Mouse (Mus musculus) gastrocnemius, postnatal 4 days (tissue): ENCODE data around the gene Zc3h7b. TPM values are rescaled to one million over a fixed set of nuclear protein-coding genes. Genes with fewer than 3 reads are reported as not detected.
A peak's percentile ranks its signal among the peaks of the same experiment; 100 is the strongest.
"Not testable (repeated sequence)": the region's sequence is repeated elsewhere in the genome, so short reads cannot be mapped to it uniquely, and the experiment has no call there.

Experiments
- DNase-seq, 2 experiments: peaks; one replicate each; pipeline ENCODE4 v3.0.0; 2021 to 2022; ENCODE audit warnings: low spot score in 2 of 2, mixed read lengths in 2 of 2
- long read RNA-seq, 2 experiments: library from polyadenylated mRNA; stranded (forward); transcript quantifications; one replicate each; pipeline ENCODE4 v2.0.0; 2021
- total RNA-seq, 2 experiments: library from RNA; stranded (reverse); gene quantifications; 2 replicates each; pipeline ENCODE4 v1.2.3; 2021

Zc3h7b gene
- total RNA-seq: 10 to 100 TPM; 54.8 to 54.9 TPM
- long read RNA-seq, experiment 1, full-length matches to known transcripts: 1 of 7 reads
- long read RNA-seq, experiment 1, partial matches to known transcripts: 2 of 7 reads
- long read RNA-seq, experiment 1, other reads (novel, unspliced or antisense): 4 of 7 reads
- long read RNA-seq, experiment 2, full-length matches to known transcripts: 3 of 7 reads
- long read RNA-seq, experiment 2, partial matches to known transcripts: 2 of 7 reads
- long read RNA-seq, experiment 2, other reads (novel, unspliced or antisense): 2 of 7 reads

DNA sequence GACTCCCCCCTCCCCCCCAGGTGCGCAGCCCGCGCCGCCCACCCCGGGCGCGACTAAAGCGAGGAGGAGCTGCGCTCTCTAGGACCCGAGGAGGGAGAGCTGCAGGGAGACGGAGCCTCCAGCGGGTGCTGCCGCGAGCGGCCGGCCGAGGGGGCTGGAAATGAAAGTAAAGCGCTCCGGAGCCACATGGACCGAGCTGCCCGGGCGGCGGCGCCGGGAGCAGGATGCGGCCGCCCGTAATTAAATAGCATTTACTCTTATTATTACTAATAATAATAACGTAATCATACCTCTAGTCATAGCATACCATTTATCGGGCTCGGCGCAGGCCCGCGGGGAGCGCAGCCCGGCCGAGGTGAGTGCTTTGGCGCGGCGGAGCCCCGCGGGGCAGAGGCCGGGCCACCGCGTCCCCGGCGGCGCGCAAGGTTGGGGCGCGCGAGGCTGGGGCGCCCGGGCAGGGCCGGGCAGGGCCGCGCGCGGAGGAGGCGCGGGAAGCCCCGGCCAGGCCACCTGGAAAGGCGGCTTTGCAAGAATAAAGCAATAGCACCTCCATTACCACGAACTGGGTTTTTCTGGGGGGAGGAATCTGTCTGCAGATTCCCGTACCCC lies at the start of gene Zc3h7b, which contains the start of gene Rangap1:
Zc3h7b (plus strand) TSS at position 66 of the 609 bp plus-strand sequence.
Rangap1 (minus strand) TSS at position 539 of the 609 bp plus-strand sequence.
- DNase-seq: peak; percentile 60 to 79

GRCm38 (mm10) chr15:81697175-81697574 lies 47.7 kb upstream of the Zc3h7b start, which contains the start of gene Chadl:
TSS of gene Chadl (minus strand) at chr15:81697287.
- DNase-seq: no peak

DNA sequence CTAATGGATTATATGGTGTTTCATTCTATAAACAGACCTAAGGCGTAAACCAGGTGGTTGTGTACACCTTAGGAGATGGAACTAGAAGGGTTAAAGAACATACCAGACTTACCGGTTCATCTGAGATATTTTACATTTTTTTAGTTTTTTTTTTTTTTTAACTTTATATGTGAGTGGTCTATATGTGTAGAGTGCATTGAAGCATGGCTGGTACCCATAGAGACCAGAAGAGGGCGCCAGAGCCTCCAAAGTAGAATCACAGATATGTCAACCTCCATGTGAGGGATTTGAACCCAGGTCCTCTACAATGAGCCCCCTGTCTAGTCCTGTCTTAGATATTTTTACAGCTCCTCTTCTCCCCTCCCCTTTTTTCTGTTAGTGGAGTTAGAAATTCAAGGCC lies 47.0 kb upstream of the Zc3h7b start:
- DNase-seq: no peak

DNA sequence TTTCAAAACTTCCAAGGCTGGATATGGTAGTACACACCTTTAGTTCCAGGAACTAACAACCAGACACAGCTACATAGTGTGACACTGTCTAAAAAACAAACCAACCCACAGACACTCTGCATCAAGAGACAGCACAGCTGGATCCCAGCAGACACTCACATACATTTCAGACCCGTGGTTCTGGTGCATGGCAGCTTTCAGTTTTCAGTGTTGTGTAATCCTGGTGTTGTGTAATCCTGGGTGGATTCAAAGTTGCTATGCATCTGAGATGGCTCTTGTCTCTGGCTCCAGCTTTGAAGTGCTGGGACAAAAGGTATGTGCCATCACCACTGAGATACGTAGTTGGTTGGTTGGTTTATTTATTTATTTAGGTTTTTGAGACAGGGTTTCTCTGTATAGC lies 46.3 kb upstream of the Zc3h7b start:
- DNase-seq: no peak

DNA sequence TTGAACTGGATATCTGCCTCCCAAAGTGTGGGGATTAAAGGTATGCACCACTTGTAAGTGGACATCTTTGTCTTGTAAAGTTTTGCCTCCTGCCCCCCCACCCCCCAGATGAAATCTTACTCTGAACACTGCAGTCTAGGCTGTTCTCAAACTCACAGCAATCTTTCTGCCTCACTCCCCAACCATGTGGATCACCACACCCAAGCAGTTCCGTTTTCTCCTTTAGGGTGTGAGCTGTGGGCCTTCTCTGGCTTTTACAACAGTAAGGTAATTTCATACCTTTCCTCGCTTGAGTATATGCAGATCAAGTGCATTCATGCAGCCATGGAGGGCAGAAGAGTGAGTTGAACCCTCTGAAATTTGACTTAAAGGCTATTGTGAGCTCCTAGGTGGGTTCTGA lies 44.7 kb upstream of the Zc3h7b start:
- no peak for DNase-seq

- no peak for DNase-seq
Observed at GRCm38 (mm10) chr15:81700601-81701000, 44.3 kb upstream of the Zc3h7b start.

GRCm38 (mm10) chr15:81701350-81701749 lies 43.5 kb upstream of the Zc3h7b start:
- not testable (repeated sequence) for DNase-seq

GRCm38 (mm10) chr15:81702306-81703093 lies 42.4 kb upstream of the Zc3h7b start:
- no peak for DNase-seq

DNA sequence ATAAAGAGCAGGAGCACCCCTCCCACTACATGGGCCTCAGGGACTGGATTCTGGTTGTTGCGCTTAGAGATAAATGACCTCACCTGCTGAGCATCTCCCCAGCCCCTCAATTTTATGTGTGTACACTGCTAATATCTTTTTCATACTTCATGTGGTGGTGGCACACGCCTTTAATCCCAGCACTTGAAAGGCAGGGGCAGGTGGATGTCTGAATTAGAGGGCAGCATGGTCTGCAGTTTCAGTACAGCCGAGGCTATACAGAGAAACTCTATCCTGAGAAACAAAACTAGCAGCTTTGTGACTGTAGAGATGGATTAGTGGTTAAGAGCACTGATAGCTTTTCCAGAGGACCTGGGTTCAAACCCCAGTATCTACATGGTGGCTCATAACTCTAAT lies 41.8 kb upstream of the Zc3h7b start:
- DNase-seq: no peak

GRCm38 (mm10) chr15:81708991-81709390 lies 35.9 kb upstream of the Zc3h7b start:
- no peak for DNase-seq

- DNase-seq: no peak
Observed at GRCm38 (mm10) chr15:81709686-81710085, 35.2 kb upstream of the Zc3h7b start.

DNA sequence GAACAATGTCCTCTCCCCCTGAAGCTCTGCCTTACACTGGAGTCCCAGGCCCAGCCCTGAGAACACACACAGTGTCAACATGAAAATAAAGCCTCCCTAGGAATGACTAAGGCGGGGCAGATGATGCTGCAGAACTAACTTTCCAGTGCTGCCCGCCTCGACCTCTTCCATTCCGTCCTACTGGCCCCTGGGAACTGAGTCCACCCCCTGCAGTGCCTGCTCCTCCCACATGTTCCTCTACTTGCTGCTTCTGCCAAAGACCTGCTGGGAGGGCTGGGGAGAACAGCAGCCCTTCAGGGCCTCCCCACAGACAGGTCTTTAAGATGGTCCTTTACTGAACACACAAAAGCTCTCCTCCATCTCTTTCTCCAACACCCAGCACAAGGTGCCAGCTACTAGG lies 34.1 kb upstream of the Zc3h7b start:
- no peak for DNase-seq

- no peak for DNase-seq
Observed at GRCm38 (mm10) chr15:81713742-81714141, 31.1 kb upstream of the Zc3h7b start.

- no peak for DNase-seq
Observed at GRCm38 (mm10) chr15:81718336-81719138, 26.3 kb upstream of the Zc3h7b start.

DNA sequence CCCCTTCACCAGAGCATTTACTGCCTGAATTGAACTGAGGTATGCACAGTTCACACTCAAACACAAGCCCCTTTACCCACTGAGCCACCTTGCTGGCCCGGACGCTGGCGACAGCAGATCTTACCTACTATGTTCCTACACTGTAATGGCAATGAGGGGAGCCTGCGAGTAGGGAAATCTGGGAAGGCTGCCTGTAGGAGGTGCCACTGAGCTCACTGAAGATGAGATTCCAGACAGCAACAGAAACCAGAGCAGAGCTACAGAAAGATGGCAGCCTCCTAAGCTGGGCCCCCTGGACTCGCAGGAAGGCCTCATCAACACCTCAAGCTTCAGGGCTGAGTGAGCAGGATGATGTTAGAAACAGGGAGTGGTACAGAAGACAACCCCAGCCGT lies 25.7 kb upstream of the Zc3h7b start:
- DNase-seq: no peak

- DNase-seq: no peak
Observed at GRCm38 (mm10) chr15:81722361-81722760, 22.5 kb upstream of the Zc3h7b start.

DNA sequence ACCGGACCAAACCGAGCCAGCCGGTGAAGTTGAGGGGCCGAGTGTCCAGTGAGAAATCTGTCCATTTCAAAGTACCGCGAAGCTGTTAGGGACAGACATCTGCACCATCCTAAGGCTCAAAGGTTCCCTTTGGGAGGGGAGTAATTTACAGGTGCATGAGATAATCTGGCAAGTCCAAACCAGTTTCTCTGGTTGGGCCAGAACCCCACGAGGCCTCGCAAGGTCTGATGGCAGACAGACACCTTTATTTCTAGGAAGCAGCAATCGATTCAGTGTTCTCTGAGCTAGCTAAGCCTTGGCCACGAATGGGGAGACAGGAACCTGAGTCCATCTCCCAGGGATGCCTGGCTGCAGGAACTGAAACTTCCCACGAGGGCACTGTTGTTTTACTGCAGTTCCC lies 21.2 kb upstream of the Zc3h7b start:
- no peak for DNase-seq

- DNase-seq: no peak
Observed at GRCm38 (mm10) chr15:81725965-81726364, 18.9 kb upstream of the Zc3h7b start.

DNA sequence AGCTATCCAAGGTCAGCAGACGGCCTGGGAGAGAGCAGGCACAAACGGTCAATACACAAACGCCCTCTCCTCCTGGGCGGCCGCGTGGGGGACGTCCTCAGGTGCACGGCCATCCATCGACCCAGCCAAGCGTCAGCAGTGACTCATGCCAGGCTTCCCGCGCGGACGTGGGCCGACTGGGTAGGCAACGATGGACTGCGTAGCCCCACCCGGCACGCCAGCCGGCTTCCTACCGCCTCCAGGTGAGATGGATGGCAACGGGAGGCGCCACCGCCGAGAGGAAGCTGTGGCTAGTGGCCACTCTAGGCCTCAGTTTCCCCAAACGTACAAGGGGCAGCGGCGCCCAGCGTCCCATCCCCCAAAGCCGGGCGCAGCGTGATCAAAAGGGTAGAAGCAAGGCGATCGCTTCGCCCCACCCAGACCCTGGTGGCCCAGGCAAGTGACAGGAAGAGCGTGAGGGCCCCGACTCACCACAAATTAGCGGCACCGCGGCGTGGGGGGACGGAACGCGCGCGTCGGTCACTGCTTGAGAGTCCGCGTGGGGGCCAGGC lies 15.5 kb upstream of the Zc3h7b start:
- DNase-seq: peak in 1 of 2 experiments; percentile 29

DNA sequence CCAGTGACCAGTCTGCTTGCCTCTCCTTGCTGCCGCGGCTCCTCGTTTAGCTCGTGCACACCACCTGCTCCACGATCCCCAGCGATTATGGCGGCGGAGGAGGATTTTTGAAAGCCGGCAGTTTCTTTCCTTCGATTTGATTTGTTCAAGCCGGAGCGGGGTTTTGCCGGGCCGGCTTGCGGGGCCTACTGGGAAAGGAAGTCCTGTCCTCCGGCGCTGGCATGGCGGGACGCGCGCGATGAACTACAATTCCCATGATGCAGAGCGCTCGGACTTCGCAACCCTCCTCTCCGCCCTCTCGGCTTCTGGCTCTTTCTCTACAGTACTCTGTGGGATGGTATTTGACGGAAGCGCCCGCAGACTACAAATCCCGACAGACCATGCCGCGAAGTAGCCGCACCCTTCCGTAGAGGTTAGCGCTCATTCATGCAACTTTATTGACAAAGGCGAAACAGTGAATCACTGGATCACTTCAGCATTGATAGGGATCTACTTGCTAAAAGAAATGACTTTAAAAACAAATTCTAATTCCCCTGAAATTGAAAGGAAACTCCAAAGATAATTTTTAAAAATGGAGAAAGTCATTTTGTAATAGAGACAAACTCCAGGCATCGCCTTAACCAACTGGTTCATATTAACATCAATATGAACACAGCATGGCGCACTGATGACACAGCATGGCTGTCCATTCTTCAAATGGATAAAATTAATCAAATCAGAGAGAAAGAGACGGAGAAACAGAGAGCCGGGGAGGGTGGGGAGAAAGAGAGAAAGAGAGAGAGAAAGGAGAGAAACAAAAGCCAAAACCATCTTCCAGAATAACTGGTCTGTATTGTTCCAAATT lies 14.8 kb upstream of the Zc3h7b start:
- DNase-seq: peak; percentile 93 to 97
